Mouse (Mus musculus) lung, postnatal 0 days (tissue): ENCODE data around the gene Sik1. TPM values are rescaled to one million over a fixed set of nuclear protein-coding genes. Genes with fewer than 3 reads are reported as not detected.

Experiments used
- ATAC-seq: fragments of 200-750 bp; cut with Nextera tagmentation; 2 replicates; pipeline ENCODE4 v1.8.0; 2017; ENCODE audit warnings: moderate library complexity
- DNase-seq: peaks from one replicate; pipeline ENCODE4 v3.0.0-alpha.2; 2016; ENCODE audit warnings: low spot score
- H3K27ac ChIP-seq: fragments of 300-500 bp; sonication (generic); 2 replicates; pipeline ENCODE4 v1.5.1; 2014; ENCODE audit warnings: antibody characterized with exemption, mild to moderate bottlenecking, low read length, mixed read lengths
- H3K27me3 ChIP-seq: fragments of 300-500 bp; sonication (generic); replicated peaks from 2 replicates; pipeline ENCODE4 v1.6.1; 2014; ENCODE audit warnings: low read length, mixed read lengths; ENCODE audit not compliant: insufficient read depth
- H3K36me3 ChIP-seq: fragments of 300-500 bp; sonication (generic); 2 replicates; pipeline ENCODE4 v1.6.1; 2014; ENCODE audit warnings: low read length, mixed read lengths; ENCODE audit not compliant: insufficient read depth
- H3K4me1 ChIP-seq: fragments of 300-500 bp; sonication (generic); 2 replicates; pipeline ENCODE4 v1.6.1; 2014; ENCODE audit warnings: antibody characterized with exemption, low read depth, low read length, mixed read lengths; ENCODE audit not compliant: insufficient read depth
- H3K4me2 ChIP-seq: fragments of 300-500 bp; sonication (generic); replicated peaks from 2 replicates; pipeline ENCODE4 v1.6.1; 2014; ENCODE audit warnings: low read depth, mild to moderate bottlenecking, low read length, moderate library complexity, mixed read lengths
- H3K4me3 ChIP-seq: fragments of 300-500 bp; sonication (generic); 2 replicates; pipeline ENCODE4 v1.5.1; 2014; ENCODE audit warnings: low read depth, low read length
- H3K9ac ChIP-seq: fragments of 300-500 bp; sonication (generic); replicated peaks from 2 replicates; pipeline ENCODE4 v1.6.1; 2014; ENCODE audit warnings: low read depth, mild to moderate bottlenecking
- H3K9me3 ChIP-seq: fragments of 300-500 bp; sonication (generic); 2 replicates; pipeline ENCODE4 v1.6.1; 2016; ENCODE audit warnings: low read length, mixed read lengths
- CTCF ChIP-seq: IDR thresholded peaks from 2 replicates; pipeline ENCODE4 v1.5.1; 2016; ENCODE audit warnings: antibody characterized with exemption, mild to moderate bottlenecking
- EP300 ChIP-seq: IDR thresholded peaks from 2 replicates; pipeline ENCODE4 v1.6.1; 2016; ENCODE audit warnings: antibody characterized with exemption, mild to moderate bottlenecking, control low read depth
- WGBS: fragments of 180-500 bp; shearing (Covaris S2); extraction: QIAGEN DNeasy Blood & Tissue Kit; methylation state at CpG from one replicate; pipeline ENCODE4 v1.1.7; 2014; 5-methylcytosine and 5-hydroxymethylcytosine counted together
- polyA plus RNA-seq: library from polyadenylated mRNA; unstranded; fragments of >200 nt; fragmentation: Nextera tagmentation; extraction: Ambion mirVana; gene quantifications from 2 replicates; pipeline ENCODE4 v1.2.1, GENCODE M21; 2015

Sik1 gene
- polyA plus RNA-seq, 1 experiment from 2014 or later = 35.9 TPM

DNA sequence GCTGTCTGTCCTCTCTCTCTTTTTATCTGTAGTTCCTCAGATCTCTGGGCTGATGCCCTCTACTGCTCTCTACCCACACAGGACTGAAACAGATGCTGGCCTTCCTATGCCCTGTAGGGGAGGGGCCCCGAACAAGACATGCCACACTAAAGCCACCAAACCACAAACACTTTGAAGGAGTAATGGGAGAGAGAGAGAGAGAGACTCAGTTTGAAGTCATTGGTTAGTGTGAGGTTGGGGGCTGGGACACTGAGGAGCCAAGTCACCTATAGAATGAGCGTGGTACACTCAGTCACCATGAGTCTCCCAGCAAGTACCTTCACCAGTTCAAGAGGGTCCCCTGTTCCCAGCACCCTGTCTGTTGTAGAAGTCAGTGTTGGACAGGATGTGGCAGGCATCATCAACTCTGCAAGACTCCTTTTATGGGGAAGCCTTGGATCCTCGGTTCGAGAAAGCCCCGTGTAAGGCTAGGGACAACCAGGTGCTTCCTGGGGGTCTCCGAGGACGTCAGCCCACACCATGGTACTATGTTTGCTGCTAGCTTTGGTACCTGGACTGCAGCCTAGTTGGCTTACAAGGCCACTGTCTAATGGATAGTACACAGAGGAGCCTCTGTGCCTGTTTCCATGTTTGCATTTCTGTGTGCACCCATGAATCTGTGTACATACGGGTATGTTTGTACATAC is 17.7 kb upstream of the Sik1 start:
- Histone ChIP-seq H3K36me3 (no peaks in the 10 kb centered on the region), H3K9ac (no peak overlapping the region), H3K27ac (no peak overlapping the region), H3K9me3 (no peaks in the 10 kb centered on the region), H3K4me1 (peaks cover 17% of the 10 kb centered on the region), H3K4me3 (no peak overlapping the region), H3K4me2 (no peak overlapping the region), H3K27me3 (no peaks in the 10 kb centered on the region)
- ATAC-seq (no peak), DNase-seq (no peak)
- TF ChIP-seq CTCF (no peak), EP300 (no peak)
- 77% methylated on average over 8 of the region's 8 CpGs for WGBS

DNA sequence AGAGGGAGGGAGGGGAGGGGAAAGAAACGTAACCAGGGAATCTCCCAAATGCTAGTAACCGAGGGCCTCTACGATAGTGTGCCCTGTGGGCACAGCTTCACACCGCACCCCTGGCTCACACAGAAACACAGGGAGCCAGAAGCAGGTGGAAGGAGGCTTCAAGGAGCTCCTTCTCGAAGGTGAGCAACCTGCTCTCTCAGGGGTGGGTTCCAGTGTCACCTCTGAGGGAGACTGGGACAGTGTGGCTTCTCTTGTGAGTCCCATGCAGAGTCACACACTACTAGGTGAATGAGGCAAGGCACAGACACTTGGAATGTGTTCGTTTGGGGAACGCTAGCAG is 17.2 kb upstream of the Sik1 start:
- Histone ChIP-seq H3K4me1 (peaks cover 12% of the 10 kb centered on the region), H3K36me3 (no peaks in the 10 kb centered on the region), H3K9ac (no peak overlapping the region), H3K4me3 (no peak overlapping the region), H3K9me3 (no peaks in the 10 kb centered on the region), H3K4me2 (no peak overlapping the region), H3K27me3 (no peaks in the 10 kb centered on the region), H3K27ac (no peak overlapping the region)
- WGBS = 54% methylated on average over 7 of the region's 7 CpGs
- 0 out of 2 replicates have a peak, but pooled peaks have one; percentile 4 for ATAC-seq
- TF ChIP-seq CTCF (no peak), EP300 (no peak)
- DNase-seq = no peak

DNA sequence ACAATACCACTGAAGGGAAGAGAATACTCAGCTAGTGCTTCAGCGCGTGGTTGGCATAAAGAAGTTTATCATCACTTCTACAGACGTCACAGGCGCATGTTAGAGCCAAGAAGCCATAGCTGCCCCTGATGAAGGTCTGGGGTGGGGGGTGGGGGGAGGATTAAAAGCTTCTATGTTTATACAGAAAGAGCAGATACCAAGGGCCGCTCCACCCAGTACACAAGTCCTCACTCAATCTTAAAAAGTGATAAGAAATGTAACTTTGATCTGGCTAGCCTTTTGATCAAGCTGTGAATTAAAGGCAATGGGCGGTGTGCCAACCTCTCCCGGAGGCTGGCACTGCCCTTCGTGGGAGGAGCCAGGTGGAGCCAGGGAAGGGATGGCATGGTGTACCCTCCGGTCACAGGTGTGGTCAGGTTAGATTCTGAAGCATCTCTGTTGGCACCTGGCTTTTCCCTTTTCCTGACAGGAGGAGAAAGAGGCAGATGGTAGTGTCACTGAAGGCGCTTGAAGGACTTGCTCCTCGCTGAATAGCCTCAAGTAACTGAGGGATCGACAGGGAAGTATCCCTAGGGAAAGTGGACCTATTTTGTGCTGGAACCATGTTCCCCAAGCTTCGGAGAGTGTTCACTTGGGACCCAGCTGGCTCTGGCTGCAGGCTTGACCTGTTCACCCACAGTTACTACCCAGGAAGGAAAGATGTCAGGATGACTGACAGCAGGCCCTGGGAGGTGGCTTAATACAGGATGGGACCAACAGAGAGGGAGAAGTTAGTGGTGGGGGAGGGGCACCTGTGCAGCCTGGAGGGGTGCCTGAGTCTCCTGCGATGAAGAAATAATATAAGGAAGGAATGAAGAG is 16.6 kb upstream of the Sik1 start:
- H3K4me2 ChIP-seq = no peak overlapping the region
- no peak overlapping the region for H3K9ac ChIP-seq
- TF ChIP-seq EP300 (peak; percentile 67), CTCF (no peak)
- WGBS = 45% methylated on average over 14 of the region's 14 CpGs
- H3K36me3 ChIP-seq = no peaks in the 10 kb centered on the region
- no peak overlapping the region for H3K4me3 ChIP-seq
- DNase-seq = peak; percentile 56
- no peaks in the 10 kb centered on the region for H3K27me3 ChIP-seq
- H3K27ac ChIP-seq = peak overlapping the region; percentile 0; the same call in 1 of the 2 replicates
- H3K4me1 ChIP-seq = 0 out of 2 replicates have a peak, but pooled peaks cover 8% of the 10 kb centered on the region
- no peaks in the 10 kb centered on the region for H3K9me3 ChIP-seq
- ATAC-seq = peak; percentile 32

DNA sequence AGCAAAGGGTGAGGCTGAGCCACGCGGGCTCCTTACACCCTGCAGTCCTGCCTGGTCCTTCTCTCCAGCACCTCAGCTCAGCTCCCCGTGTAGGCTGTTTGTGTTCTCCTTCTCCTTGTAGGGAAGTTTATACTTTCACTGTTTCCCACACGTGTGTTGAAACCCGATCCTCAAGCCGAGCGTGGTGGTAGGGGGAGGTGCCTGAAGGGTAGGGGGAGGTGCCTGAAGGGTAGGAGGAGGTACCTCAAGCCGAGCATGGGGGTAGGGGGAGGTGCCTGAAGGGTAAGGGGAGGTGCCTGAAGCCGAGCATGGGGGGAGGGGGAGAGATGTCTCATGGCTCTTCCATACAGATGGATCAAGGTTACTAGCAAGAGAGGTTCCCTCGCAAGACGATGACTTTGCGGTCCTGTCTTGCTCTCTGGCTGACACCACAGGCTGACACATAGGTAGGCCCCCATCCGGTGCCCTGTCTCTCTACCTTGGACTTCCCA is 15.4 kb upstream of the Sik1 start:
- Histone ChIP-seq H3K9ac (no peak overlapping the region), H3K36me3 (no peaks in the 10 kb centered on the region), H3K9me3 (no peaks in the 10 kb centered on the region), H3K27ac (0 out of 2 replicates have a peak overlapping the region, but pooled peaks have one; percentile 40), H3K27me3 (no peaks in the 10 kb centered on the region), H3K4me2 (no peak overlapping the region), H3K4me3 (no peak overlapping the region), H3K4me1 (peaks cover 8% of the 10 kb centered on the region; the same call in 1 of the 2 replicates)
- peak; percentile 63 for ATAC-seq
- peak; percentile 79 for DNase-seq
- TF ChIP-seq CTCF (no peak), EP300 (no peak)
- WGBS = 13% methylated on average over 13 of the region's 13 CpGs

DNA sequence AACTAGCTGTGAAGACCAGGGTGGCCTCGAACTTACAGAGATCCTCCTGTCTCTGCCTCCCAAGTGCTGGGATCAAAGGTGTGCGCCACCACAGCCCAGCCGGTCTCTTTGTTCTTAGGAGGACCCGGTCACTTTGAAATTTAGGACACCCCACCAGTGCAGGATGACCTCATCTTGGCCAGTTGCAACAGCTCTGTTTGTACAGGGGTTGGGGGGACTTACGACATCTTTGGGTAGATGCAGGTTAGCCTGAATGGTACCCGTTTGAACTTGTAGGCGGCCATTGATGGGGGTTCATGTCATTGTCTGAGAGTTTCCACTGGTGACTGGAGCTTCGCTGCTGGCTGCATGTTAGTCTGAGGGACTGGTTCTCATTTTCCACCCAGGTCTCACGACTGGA is 14.8 kb upstream of the Sik1 start:
- ATAC-seq = no peak
- no peaks in the 10 kb centered on the region for H3K9me3 ChIP-seq
- TF ChIP-seq EP300 = no peak
- no peak for TF ChIP-seq CTCF
- no peaks in the 10 kb centered on the region for H3K36me3 ChIP-seq
- H3K9ac ChIP-seq = no peak overlapping the region
- no peak overlapping the region for H3K4me3 ChIP-seq
- WGBS = 76% methylated on average over 9 of the region's 9 CpGs
- DNase-seq = peak; percentile 16
- no peak overlapping the region for H3K4me2 ChIP-seq
- 0 out of 2 replicates have a peak overlapping the region, but pooled peaks have one; percentile 40 for H3K27ac ChIP-seq
- no peaks in the 10 kb centered on the region for H3K27me3 ChIP-seq
- peaks cover 13% of the 10 kb centered on the region; the same call in 1 of the 2 replicates for H3K4me1 ChIP-seq

DNA sequence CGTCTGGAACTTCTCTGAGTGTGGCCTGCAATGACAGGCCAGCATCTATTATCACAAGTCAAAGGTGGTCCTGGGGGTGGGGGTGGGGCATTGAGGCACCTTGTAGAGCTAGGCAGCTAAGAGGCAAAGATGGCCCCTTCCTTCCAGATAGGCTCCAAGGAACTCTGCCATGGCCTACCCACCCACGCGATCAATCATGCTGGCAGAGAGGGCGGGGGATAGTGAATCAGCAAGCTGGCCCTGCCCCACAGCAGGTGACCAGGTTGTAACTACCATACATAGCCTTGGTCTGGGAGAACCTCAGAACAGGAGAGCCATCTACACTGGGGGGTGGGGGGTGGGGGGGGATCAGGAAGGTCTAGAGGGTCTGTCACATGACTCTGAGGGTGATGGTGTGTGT is 12.5 kb upstream of the Sik1 start:
- ATAC-seq (no peak), DNase-seq (no peak)
- Histone ChIP-seq H3K27ac (no peak overlapping the region), H3K36me3 (no peaks in the 10 kb centered on the region), H3K9ac (no peak overlapping the region), H3K27me3 (no peaks in the 10 kb centered on the region), H3K4me1 (peaks cover 13% of the 10 kb centered on the region; the same call in 1 of the 2 replicates), H3K9me3 (no peaks in the 10 kb centered on the region), H3K4me2 (no peak overlapping the region), H3K4me3 (no peak overlapping the region)
- 90% methylated on average over 4 of the region's 4 CpGs for WGBS
- TF ChIP-seq EP300 (no peak), CTCF (no peak)
